Mouse (Mus musculus) telencephalon, adult 2 months (tissue): ENCODE results near the gene Tgtp1.
"Not testable (repeated sequence)": the region's sequence is repeated elsewhere in the genome, so short reads cannot be mapped to it uniquely, and the experiment has no call there.

ENCODE experiments used
- DNase-seq: peaks from one replicate; pipeline ENCODE4 v3.0.0-alpha.2; 2011; ENCODE audit warnings: low read depth, low spot score

Gene Tgtp1

GRCm38 (mm10) chr11:48994018-48994417 is at the start of gene Tgtp1:
Gene Tgtp1 (minus strand): TSS chr11:48994172.
- DNase-seq, result not testable (repeated sequence)

GRCm38 (mm10) chr11:49012074-49012473 is 18.1 kb upstream of the Tgtp1 start:
- DNase-seq, result not testable (repeated sequence)

- not testable (repeated sequence) for DNase-seq
These were observed 12.8 kb upstream of the Tgtp1 start for GRCm38 (mm10) chr11:49006785-49007184.

GRCm38 (mm10) chr11:49006317-49006716 is 12.3 kb upstream of the Tgtp1 start:
- DNase-seq, result not testable (repeated sequence)

- not testable (repeated sequence) for DNase-seq
These were observed 6.4 kb upstream of the Tgtp1 start for GRCm38 (mm10) chr11:49000411-49000810.

GRCm38 (mm10) chr11:48993296-48993695 is 676 bp downstream of the Tgtp1 start:
- not testable (repeated sequence) for DNase-seq

GRCm38 (mm10) chr11:48991740-48992520 is 2.0 kb downstream of the Tgtp1 start, which contains the start of gene Gm12185:
Gene Gm12185 (minus strand): TSS chr11:48992226.
- DNase-seq, result not testable (repeated sequence)

GRCm38 (mm10) chr11:48989981-48990380 is 4.0 kb downstream of the Tgtp1 start:
- DNase-seq, result not testable (repeated sequence)

- DNase-seq, result not testable (repeated sequence)
These were observed 5.8 kb downstream of the Tgtp1 start for GRCm38 (mm10) chr11:48988219-48988618.

- not testable (repeated sequence) for DNase-seq
These were observed 11.1 kb downstream of the Tgtp1 start for GRCm38 (mm10) chr11:48982848-48983247.

- not testable (repeated sequence) for DNase-seq
These were observed 13.9 kb downstream of the Tgtp1 start for GRCm38 (mm10) chr11:48980052-48980451.

- not testable (repeated sequence) for DNase-seq
These were observed 14.7 kb downstream of the Tgtp1 start, which contains the start of gene 9930111J21Rik1 for GRCm38 (mm10) chr11:48979251-48979650. Gene 9930111J21Rik1 (minus strand): TSS chr11:48979398.

- not testable (repeated sequence) for DNase-seq
These were observed 15.6 kb downstream of the Tgtp1 start, which contains the start of gene Olfr56 for GRCm38 (mm10) chr11:48978240-48978939. Gene Olfr56 (plus strand): TSS chr11:48978889.

- not testable (repeated sequence) for DNase-seq
These were observed 19.3 kb downstream of the Tgtp1 start for GRCm38 (mm10) chr11:48974686-48975085.

- DNase-seq, result not testable (repeated sequence)
These were observed 47.9 kb downstream of the Tgtp1 start, which contains the start of gene Psme2b for GRCm38 (mm10) chr11:48946090-48946489. Gene Psme2b (minus strand): TSS chr11:48946190.

GRCm38 (mm10) chr11:48939286-48939685 is 54.7 kb downstream of the Tgtp1 start:
- not testable (repeated sequence) for DNase-seq
